Mouse (Mus musculus) cerebellum, adult 11 months (tissue): ENCODE results near the gene Scube2.

Source experiments
- DNase-seq: peaks from one replicate; pipeline ENCODE4 v3.0.0; 2022

The Scube2 gene

GRCm38 (mm10) chr7:109794556-109794955 lies 70.9 kb downstream of the Scube2 start:
- no peak for DNase-seq

- peak; percentile 63 for DNase-seq
These were observed 72.7 kb downstream of the Scube2 start for GRCm38 (mm10) chr7:109792759-109793158.

GRCm38 (mm10) chr7:109790818-109791217 lies 74.7 kb downstream of the Scube2 start:
- no peak for DNase-seq

DNA sequence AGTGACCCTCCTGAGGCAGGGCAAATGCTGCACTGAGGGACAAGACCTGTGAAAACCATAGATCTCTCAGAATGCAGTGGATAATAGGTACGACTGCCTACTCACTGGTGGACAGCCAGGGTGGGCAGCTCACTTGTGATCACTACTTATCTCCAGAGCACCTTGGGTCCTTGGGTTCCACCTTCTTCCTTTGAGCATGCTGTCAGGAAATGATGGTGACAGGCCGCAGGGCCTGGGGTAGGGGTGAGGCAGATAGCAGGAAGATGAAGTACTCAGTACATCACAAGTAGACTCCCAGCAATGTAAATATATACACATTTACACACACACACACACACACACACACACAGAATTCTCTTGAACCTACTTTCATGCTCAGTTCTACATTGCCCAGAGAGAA lies 77.6 kb downstream of the Scube2 start:
- DNase-seq: no peak

GRCm38 (mm10) chr7:109783281-109783680 lies 82.2 kb downstream of the Scube2 start:
- no peak for DNase-seq

- peak; percentile 73 for DNase-seq
These were observed 83.8 kb downstream of the Scube2 start, which contains the start of gene Nrip3 for GRCm38 (mm10) chr7:109781470-109782203. Gene Nrip3 (minus strand): TSS chr7:109782025.

DNA sequence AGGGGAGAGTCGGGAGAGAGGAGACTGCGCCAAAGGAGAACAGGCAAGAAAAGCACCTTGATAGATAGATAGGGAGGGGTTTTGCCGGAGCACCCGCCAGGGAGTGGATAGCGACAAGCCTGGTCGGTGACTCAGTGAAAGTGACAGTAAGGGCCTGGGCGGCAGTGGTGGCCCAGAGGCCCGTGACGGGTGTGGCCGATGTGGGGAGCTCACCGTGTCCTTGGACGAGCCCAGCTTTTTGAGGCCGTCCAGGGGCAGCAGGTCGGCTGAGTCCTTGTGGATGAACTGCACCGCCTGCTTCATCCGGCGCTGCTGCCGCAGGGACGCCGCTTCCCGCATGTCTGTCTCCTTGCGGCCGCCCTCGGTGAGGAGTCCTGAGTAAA lies 84.4 kb downstream of the Scube2 start:
- DNase-seq: no peak

DNA sequence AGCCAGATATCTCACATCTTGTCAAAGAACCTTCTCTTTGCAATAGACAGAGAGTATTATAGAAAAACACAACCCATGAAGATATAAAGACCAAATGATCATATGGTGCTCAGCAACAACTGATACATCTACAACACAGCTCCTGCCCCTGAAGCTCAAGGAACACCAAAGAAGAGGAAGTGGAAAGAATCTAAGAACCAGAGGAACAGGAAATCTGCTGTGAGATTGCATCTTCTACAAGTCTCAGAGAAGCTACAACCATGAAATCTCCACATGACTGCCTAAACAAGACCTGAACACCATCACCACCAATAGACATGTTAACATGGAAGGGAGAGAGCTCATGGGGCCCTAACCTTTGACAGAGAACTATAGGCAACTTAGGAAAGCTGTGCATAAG lies 93.2 kb downstream of the Scube2 start:
- DNase-seq: no peak

GRCm38 (mm10) chr7:109768699-109769383 lies 96.6 kb downstream of the Scube2 start:
- DNase-seq: no peak

DNA sequence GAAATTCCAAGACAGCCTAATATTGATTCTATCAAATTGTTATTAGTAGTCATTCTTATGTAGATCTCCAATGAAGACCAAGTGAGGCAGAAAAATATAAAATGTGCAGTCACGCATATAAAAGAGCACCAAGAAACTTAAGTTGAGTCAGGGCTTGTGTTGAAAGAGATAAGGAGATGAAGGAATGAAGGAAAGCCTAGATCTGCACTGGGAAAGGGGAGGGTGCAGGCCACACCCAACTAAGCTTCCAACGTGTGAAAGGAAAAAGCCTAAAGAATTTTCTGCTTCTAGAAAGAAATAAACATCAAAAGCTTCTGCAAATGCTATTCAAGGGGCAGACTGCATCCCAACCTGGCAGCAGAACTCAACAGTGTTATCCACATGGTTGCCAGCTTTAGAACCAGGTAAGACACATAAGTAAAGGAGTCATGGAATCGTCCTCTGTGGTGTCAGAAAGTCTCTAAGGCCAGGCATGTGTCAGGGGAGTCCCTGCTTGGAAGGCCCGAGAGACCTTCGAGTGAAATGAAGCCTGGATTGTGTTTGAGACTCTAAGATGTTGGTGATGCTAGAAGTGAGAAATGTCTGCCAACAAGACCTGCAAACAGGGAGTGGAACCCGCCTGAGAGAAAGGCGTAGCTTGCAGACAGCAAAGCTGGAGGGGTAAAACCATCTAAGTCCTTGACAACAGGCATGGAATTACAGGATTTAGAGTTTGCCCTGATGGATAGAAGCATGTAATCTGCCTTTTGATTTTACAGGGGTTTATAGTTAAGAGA lies 97.7 kb downstream of the Scube2 start:
- DNase-seq: no peak

GRCm38 (mm10) chr7:109764009-109764408 lies 101.5 kb downstream of the Scube2 start:
- no peak for DNase-seq

DNA sequence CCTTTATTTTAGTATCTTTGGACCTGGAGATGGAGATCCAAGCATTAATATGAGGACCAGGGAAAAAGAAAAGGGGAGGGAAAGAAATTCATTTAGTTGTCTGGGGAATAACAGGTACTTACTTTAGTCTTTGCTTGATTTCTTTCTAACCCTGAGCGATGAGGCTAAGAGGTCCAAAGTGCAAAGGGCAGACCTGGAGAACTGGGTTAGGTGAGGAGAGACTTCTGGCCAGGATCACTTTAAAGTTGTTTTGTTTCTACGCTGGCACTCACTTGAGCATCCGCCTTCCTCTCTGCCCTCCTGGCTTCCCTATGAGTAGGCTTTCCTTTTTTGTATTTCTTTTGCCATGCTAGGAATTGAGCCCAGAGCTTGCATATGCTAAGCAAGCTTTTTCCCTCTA lies 109.2 kb downstream of the Scube2 start:
- DNase-seq: no peak

- no peak for DNase-seq
These were observed 111.4 kb downstream of the Scube2 start for GRCm38 (mm10) chr7:109754034-109754433.

DNA sequence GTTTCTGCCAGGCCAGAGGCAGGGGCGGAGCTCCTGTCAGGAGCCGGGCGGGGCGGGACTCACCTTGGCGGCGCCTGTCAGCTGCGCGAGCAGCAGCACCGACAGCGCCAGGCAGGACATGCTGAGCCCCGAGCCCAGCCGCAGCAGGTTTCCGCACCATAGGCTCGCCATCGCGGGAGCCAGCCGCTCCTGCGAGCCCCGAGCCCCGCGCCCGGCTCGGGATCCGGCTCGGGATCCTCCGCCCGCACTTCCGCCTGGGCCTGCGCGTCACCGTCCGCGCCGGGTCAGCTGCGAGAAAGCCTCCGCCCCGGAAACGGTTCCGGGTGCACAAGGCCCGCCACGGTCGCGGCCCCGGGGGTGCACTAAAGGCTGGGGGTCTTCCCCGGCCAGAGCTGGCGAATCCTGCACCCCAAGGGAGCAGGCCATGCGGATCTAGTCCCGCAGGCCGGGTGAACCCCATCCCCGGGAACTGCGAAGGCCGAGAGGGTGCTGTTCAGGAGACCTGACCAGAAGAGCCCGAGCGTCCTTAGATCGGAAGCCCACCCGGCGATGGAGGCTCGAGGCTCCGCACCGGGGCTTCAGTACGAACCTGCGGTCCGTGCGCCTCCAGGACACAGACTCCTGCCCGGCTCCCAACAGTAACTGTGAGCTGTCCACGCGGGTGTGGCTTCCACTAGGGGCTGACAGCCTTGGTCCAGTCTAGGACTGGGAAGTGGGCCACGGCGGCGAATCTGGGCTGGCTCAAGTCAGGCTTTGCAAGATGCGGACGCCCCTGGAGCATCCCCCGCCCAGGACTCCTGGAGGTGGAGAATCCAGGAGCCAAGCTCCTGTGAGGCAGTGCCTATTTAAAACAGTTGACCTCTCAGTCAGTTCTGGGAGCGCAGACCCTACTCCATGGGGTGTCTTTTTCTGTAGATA lies 113.2 kb downstream of the Scube2 start, which contains the start of gene Tmem9b:
TSS of gene Tmem9b (minus strand) at position 868 of the 918 bp plus-strand sequence.
- peak; percentile 68 for DNase-seq

DNA sequence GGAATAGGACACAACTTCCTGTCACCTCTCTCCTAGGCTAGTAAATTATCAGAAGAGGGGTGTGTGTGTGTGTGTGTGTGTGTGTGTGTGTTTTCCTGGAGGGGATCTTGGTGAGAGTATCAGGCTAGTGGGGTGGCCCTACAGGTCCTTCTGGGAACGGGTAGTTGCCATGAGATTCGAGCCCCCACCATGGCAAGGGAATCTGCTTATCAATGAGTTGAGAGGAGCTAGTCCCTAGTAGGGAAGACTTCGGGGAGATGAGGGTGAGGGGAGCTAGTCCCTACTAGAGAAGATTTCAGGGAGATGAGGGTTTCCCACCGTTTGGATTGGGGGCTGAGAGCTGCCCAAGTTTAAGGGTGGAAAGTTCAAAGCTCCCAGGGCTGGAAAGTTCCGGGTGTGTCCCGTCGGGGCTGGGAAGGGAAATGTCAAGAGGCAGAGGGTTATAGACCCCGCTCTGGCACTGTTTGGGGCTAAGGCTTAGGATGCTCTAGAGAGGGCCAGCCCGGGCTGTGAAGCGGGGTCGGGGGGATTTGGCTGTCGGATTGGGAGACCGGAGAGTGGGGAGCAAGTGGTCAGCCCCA lies 114.0 kb downstream of the Scube2 start:
- no peak for DNase-seq
